Mouse (Mus musculus) heart, postnatal 25 days (tissue): ENCODE data around the gene Zcwpw1. TPM values are rescaled to one million over a fixed set of nuclear protein-coding genes. Genes with fewer than 3 reads are reported as not detected.

Experiments used
- DNase-seq: peaks from one replicate; pipeline ENCODE4 v3.0.0; 2022; ENCODE audit warnings: low spot score
- intact Hi-C: fragments of 180-260 bp; cut with DNase I; formaldehyde crosslinking; loops from one replicate; pipeline ENCODE4 v1.15.1; 2025
- total RNA-seq, 2 experiments: library from RNA; stranded (reverse); gene quantifications; 2 replicates each; pipeline ENCODE4 v1.2.3; 2021

The Zcwpw1 gene
- total RNA-seq, 2 experiments from 2014 or later, result 0.57 to 0.89 TPM

DNA sequence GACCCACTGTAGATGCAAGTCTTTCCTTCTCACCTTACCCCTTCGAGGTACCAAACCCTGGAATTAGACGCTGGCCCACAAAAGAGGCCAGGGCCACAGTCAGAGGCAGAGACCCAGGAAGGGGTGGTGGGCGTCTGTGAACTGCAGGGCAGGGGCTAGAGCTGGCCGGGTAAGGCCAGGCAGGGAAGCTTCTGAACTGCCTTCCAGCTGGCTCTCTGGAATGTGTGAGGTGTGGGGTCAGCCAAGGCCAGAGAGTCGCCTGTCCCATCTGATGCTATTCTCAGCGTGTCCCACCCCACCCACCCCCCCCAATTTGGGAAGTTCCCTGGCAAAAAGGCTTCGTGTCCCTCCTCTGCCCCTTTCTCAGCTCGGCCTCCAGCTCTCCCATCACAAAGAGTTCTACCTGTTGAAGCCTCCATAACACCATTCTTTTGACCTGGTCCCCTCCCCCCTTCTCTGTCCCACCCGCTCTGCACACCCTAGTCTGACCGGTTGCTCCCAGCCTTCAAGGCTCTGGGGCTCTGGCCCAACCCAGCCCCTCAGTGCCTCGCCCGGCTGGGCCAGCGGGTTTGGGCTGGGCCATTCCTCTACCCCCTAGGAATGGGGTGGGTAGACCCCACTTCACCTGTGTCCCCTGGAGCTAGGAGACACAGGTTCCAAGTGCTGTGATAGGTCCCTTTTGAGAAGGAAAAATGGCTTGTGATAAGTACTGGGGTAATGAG is 34.3 kb upstream of the Zcwpw1 start:
- DNase-seq, result no peak
- intact Hi-C loops, result no loop called here

DNA sequence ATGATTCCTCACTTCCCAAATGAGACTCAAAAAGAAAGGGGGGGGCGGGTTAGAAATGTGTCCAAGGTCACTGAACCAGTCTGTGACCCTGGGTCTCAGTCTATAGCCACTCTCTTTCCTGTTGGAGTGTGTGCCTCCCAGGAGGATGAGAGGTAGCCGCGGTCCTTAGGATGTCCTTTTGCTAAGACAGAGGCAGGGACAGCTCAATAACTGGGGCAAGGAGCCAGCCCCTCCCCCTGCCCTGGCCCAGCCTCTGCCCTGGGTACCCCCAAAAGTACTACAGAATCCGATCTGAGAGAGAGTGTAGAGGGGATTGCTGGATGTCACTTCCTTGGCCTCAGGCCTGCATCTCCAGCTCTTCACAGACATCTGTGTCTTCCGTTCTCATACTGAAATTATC is 32.2 kb upstream of the Zcwpw1 start:
- DNase-seq, result no peak
- intact Hi-C loops, result loop anchor here (5.0 kb wide), 4 partner anchors 153 to 238 kb away; partner anchors contain the start of genes Epo, Gigyf1, Gnb2 and Mospd3

DNA sequence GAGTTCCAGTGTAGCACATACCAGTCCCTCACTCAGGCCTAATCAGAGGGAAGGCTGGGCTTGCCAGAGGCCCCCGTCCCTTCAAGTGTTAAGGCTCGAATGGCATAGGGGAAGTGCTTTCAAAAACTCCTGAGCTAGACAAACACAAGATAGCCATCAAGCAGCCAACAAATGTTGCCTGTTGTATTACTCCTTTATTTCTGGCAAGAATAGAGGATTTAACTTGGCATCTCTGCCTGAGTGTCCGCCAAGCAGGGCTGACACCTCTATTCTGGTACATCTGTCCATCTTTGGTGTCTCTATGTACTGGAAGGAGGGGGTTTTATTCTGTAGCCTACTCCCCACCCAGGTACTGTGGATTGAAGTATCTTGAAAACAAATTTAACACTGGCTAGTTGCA is 31.5 kb upstream of the Zcwpw1 start:
- intact Hi-C loops, result loop anchor here (5.0 kb wide), 4 partner anchors 154 to 239 kb away; partner anchors contain the start of genes Epo, Gigyf1, Gnb2 and Mospd3
- DNase-seq, result no peak

DNA sequence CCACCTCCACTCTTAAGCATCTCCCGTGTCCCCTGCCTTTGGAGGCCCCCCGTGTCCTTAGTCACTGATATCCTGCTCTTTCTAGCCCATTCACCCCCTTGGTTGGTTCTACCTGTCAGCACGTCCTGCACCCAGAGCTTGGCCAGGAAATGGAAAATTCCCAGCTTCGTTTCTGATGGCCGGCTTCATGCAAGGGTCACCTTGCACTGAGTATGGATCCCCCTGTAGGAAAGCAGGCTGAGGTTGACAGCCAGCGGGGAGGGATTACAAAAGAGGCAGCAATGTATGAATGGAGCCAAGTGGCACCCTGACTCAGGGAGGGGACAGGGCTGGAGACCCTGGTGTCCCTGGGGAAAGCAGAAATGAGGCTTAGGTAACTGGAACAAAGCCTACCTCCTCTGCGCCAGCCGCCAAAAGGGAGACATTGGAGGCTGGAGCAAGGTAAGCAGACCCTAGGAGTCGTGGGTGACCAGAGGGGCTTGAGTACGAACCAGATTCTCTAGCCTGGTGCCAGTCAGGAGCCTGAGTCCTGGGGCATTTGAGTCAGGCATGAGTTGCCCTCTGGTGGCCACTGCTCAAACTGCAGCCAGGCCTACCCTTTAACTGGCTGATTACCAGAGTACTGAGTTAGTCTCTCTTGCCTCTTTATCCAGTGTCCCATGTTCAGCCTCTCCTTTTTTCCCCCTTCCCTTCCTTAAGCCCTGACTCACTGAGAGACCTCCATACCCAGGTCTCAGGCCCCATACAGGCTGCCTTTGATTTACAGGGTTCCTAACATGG is 30.5 kb upstream of the Zcwpw1 start:
- intact Hi-C loops, result loop anchor here (1.0 to 5.0 kb wide), 5 partner anchors 100 to 240 kb away; partner anchors contain the start of genes Epo, Gigyf1, Gnb2 and Mospd3
- DNase-seq, result peak; percentile 69

DNA sequence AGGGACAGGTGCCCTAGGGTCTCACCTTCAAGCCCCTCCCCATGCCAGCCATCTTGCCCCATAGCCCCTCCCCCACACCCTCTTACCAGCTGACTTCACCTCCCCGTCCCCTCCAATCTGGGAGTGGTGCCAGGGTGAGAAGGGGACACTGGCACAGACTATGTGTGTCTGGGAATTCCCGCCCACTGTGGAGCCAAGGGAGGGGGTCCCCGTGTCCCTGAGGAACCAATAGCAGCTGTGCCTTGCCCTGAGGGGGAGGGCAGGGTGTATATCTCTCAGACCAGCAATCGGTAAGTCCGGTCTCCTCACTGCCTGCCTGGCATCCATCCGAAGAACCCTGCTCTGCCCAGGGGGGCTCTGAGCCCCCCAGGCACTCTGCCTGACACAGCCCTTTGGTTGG is 29.7 kb upstream of the Zcwpw1 start:
- DNase-seq, result no peak

DNA sequence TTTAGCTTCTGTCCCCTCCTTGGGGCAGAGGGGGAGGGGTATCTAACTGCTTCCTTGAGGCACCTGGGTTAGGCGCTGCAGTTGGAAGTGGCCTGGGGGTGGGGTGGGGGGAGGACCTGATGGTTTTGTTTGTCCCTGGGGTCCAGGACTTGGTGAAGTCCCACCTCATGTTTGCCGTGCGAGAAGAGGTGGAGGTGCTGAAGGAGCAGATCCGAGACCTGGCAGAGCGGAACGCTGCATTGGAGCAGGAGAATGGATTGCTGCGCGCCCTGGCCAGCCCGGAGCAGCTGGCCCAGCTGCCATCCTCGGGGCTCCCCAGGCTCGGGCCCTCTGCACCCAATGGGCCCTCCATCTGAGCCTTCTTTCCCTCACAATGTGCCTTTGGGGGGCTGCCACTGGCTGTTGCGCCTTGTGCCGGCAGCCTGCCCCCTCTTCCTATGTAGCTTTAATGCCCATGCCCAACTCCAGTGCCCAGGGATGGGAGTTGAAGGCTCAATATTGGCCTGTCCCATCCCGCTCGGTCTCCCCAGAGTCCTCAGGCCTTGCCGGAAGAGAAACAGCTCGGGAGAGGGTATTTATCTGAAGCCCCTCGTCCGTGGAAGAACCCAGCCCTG is 28.6 kb upstream of the Zcwpw1 start:
- DNase-seq, result no peak
- intact Hi-C loops, result loop anchor here (5.0 kb wide), 4 partner anchors 157 to 242 kb away; partner anchors contain the start of genes Epo, Gigyf1, Gnb2 and Mospd3

More for the DNA sequence above, 29.7 kb upstream of the Zcwpw1 start:
- intact Hi-C loops, result loop anchor here (1.0 to 5.0 kb wide), 5 partner anchors 101 to 241 kb away; partner anchors contain the start of genes Epo, Gigyf1, Gnb2 and Mospd3

DNA sequence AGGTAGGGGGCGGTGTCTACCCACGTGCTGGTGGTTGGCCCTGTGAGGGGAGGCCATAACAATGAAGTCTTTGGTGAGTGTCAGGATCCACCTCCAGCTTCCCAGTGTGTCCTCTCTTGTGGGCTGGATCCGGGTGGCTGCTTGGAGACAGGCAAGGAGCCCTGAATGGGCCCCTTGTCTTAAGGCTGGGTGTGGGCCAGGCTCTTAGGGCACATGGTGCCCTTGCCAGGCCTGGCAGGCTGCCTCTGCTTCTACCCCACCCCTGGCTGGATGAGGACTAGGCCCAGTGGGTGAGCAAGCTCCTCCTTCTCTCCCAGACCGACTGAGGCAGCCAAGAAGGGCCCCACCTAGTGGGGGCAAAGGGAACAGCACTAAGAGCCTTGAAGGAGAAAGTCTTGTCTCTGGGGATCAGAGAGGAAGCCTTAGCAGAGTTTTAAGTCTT is 27.6 kb upstream of the Zcwpw1 start:
- intact Hi-C loops, result loop anchor here (5.0 kb wide), 4 partner anchors 158 to 243 kb away; partner anchors contain the start of genes Epo, Gigyf1, Gnb2 and Mospd3
- peak; percentile 76 for DNase-seq

DNA sequence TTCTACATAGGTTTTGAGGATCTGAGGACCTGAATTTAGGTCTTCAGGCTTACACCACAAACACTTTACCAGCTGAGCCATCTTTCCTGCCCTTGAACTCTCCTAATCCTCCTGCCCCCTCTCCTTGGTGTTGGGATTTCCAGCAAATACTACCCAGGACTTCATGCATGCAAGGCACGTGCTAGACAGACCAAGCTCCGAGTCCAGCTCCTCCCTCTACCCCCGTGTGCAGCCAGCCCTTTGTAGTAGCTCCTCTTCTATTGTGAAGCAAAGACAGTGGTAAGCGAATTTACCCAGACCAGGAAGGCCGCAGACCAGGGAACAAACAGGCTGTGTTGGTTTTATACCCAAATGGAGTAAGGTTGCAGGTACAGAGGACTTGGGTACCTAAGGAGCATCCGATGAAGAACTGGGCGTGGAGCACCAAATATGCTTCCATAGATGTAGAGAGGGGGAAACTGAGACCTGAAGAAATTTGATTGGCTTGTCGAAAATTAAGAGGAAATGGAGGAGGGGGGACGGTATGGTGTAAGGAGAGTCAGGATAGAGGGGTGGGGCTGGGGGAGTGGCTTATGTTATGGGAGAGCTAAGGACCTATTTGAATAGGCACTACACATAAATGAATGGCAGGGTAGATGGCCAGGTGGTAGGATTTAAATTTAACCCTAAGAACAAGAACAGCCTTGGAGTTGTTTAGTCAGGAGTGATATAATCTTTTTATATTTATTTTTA is 22.8 kb upstream of the Zcwpw1 start:
- intact Hi-C loops, result no loop called here
- no peak for DNase-seq

DNA sequence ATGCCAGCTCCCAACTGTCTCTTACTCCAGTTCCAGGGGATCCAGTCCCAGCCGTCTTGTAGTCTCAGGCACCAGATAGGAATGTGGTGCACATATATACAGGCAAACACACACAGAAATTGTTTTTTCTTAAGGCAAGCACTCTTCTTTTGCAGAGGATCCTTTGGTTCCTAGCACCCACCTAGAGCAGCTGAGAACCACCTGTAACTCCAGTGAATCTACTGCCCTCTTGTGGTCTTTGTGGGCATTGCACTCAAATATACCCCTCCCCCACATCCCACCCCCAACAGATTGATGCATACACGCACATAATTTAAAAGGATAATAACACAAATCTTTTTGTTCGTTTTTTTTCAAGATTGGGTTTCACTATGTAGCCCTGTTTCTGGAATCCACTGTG is 21.3 kb upstream of the Zcwpw1 start:
- no peak for DNase-seq
- intact Hi-C loops, result no loop called here

DNA sequence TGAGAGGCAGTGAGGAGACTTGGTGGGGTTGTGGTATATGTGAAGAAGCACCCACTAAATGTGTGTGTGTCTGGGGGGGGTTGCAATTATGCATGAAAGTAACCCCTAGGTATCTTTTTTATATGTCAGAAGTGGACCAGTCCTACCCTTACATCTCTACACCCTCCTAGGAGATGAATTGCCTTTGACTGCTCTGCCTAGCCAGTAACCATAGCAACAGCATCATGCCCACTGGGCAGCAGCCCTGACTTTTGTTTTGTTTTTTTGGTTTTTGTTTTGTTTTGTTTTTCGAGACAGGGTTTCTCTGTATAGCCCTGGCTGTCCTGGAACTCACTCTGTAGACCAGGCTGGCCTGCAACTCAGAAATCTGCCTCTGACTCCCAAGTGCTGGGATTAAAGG is 19.1 kb upstream of the Zcwpw1 start:
- intact Hi-C loops, result no loop called here
- no peak for DNase-seq

DNA sequence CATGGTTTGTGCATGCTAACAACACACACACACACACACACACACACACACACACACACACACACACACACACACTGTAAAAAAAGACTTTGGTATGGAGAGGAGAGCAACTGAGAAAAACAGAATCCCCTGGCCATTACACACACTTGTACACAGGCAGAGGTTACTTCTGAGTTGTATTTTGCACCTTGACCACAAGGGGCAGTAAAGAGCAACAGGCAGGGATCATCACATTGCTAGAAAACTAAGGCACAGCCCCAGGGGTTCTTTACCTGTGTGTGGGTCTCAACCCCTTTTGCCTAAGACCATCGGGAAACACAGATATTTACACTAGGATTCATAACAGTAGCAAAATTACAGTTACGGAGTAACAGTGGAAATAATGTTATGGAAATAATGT is 16.9 kb upstream of the Zcwpw1 start:
- DNase-seq, result no peak

DNA sequence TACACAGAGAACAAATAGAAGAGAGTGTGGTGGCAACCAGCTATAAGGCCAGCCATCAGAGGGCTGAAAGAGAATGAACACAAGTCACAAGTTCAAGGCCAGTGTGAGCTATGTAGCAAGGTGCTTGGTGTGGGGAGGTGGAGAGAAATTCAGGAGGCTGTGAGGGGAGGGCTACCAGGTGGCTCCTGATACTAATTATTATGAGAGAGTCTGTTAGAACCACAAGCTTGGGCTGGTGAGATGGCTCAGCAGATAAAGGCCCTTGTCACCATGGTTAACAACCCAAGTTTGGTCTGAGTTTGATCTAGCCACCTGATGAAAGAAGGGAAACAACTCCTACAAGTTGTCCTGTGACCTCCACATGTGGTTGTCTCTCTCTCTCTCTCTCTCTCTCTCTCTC is 14.8 kb upstream of the Zcwpw1 start:
- intact Hi-C loops, result no loop called here
- no peak for DNase-seq

More for the DNA sequence above, 16.9 kb upstream of the Zcwpw1 start:
- intact Hi-C loops, result no loop called here

DNA sequence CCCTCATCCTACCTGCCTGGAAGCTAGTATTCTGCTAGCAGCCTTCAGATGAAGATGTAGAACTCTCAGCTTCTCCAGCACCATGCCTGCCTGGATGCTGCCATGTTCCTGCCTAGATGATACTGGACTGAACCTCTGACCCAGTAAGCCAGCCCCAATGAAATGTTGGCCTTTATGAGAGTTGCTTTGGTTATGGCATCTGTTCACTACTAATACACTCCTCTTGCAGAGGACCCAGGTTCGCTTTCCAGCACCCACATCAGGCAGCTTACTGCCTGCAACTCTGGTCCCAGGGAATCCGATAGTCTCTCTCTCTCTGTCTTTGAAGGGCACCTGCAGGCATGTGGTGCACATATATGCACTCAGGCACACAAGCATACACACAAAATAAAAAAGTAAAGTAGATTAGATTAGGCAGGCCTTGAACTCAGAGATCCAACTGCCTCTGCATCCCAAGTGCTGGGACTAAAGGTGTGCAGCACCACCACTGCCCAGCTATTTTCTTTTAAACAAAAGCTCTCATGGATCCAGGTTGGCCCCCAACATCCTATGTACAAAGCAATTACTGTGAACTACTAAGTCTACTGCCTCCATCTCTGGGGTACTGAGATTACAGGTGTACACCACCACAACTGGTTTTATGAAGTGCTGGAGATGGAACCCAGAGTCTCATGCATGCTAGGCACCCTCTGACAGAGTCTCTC is 11.9 kb upstream of the Zcwpw1 start:
- DNase-seq, result no peak
- intact Hi-C loops, result loop anchor here (5.0 kb wide), 2 partner anchors 438 to 788 kb away; partner anchors contain the start of genes Plod3 and Znhit1

DNA sequence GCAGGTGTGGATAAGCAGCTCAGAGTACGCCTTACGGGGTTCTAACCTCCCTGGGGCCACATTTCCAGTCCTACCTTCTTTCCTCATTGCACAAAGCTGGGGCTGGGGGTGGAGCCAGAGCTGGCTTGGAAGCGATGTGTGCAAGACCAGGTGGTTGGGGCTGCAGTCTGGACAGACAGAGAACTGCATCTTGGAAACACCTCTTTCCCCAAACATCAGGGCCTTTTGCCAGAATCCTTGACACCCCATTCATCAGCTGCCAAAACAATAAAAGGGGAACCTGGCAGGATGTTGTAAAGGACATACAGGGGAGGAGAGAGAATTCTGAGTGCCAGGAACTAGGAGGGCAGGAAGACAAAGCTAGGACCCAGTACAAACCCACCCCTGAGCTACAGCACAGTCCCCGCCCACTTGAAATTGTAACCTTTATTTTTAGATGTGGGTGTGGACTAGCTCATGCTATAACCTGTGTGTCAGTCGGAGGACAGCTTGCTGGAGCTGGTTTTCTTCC is 11.1 kb upstream of the Zcwpw1 start:
- intact Hi-C loops, result loop anchor here (5.0 kb wide), 2 partner anchors 439 to 789 kb away; partner anchors contain the start of genes Plod3 and Znhit1
- DNase-seq, result no peak

DNA sequence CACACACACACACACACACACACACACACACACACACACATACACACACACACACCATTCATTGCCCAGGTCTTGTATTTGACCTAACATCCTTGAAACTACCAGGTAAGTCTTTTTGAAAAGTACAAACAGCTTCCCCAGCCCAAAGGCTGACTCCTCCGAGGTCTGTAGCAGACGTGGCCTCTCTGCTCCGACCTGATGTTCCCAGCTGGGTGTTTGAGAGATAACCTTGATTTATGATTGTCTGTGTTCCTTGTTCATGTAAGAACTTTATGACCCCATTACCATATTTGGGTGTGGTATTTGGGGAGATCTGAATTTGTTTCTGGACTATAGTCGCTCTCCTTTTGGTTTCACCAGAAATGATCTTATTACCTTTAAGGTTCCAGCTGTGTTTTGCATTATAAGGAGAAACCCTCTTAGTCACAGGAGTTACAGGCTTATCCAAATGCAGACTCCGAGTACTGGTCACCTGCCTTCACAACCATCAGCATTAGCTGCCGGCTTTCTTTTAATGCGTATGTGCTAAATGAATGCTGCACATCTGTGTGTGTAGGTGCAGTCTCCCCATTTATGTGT is 10.2 kb upstream of the Zcwpw1 start:
- DNase-seq, result no peak
- intact Hi-C loops, result loop anchor here (5.0 kb wide), 2 partner anchors 440 to 790 kb away; partner anchors contain the start of genes Plod3 and Znhit1

DNA sequence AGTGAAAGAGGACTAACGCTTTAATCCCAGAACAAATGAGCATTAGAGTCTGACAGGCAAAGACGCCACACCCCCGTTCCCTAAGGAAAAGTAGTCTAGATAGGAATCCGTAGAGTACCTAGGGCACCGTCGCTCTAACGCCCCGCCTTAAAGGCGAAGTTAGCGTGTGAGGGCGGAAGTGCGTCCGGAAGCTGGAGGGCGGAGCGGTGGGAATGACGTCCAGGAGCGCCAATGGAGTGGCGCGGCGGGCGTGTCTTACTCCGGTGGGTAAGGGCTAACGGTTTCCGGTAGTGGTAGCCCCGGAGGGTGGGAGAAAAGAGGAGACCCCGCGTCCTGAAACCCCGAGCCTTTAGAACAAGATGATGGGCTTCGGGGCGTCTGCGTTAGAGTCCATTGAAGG is 9.0 kb upstream of the Zcwpw1 start, which contains the start of gene Ppp1r35:
Gene Ppp1r35, plus strand, starts transcription at position 215 of the 400 bp plus-strand sequence.
- intact Hi-C loops, result loop anchor here (5.0 kb wide), 2 partner anchors 441 to 791 kb away; partner anchors contain the start of genes Plod3 and Znhit1
- DNase-seq, result peak; percentile 91

DNA sequence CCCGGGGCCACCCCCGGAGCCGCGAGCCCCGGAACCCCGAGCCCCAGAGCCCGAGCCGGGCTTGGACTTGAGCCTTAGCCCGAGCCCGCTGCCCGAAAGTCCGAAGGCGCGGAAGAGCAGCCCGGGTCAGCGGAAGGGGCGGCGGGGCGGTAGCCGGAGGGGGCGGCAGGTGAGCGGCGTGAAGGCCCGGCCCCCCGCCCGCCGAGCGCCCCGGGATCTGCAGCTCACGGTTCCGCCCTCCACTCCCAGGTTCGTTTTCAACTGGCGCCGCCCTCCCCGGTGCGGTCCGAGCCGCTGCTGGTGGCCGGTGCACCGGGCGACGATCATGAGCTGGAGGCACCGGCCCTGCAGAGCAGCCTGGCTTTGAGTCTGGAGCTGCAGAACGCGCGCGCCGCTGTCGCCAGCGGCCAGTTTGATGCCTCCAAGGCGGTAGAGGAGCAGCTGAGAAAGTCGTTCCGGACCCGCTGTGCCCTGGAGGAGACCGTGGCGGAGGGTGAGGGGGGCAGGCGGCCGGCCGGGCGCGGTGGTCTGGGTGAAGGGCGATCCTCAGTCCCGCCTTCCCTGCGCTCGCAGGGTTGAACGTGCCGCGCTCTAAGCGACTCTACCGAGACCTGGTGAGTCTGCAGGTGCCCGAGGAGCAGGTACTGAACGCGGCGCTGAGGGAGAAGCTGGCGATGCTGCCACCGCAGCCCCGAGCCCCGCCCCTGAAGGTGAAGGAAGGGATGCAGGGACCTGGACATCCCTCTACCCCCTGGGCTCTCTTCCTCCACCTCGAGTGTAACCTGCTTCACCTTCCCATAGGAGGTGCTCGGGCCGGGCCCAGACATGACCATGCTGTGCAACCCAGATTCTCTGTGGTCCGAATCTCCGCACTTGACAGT is 8.3 kb upstream of the Zcwpw1 start:
- intact Hi-C loops, result loop anchor here (5.0 kb wide), 2 partner anchors 442 to 792 kb away; partner anchors contain the start of genes Plod3 and Znhit1

More for the DNA sequence above, 8.3 kb upstream of the Zcwpw1 start:
- no peak for DNase-seq
